Mouse (Mus musculus) gastrocnemius, adult 18-20 months (tissue): ENCODE data around the gene Chic2. TPM values are rescaled to one million over a fixed set of nuclear protein-coding genes. Genes with fewer than 3 reads are reported as not detected.

Source experiments
- DNase-seq: peaks from one replicate; pipeline ENCODE4 v3.0.0; 2021; ENCODE audit warnings: low spot score
- total RNA-seq, 2 experiments: library from RNA; stranded (reverse); gene quantifications; 2 replicates each; pipeline ENCODE4 v1.2.3; 2021

Gene Chic2
- total RNA-seq, 2 experiments from 2014 or later, result 10.3 to 12.3 TPM

- no peak for DNase-seq
Observed at GRCm38 (mm10) chr5:75070132-75070531, 25.6 kb upstream of the Chic2 start.

GRCm38 (mm10) chr5:75067125-75067756 lies 22.7 kb upstream of the Chic2 start:
- no peak for DNase-seq

- no peak for DNase-seq
Observed at GRCm38 (mm10) chr5:75066715-75067114, 22.1 kb upstream of the Chic2 start.

GRCm38 (mm10) chr5:75063177-75063576 lies 18.6 kb upstream of the Chic2 start:
- no peak for DNase-seq

- DNase-seq, result no peak
Observed at GRCm38 (mm10) chr5:75051109-75051508, 6.5 kb upstream of the Chic2 start.

GRCm38 (mm10) chr5:75046681-75047321 lies 2.2 kb upstream of the Chic2 start:
- DNase-seq, result peak; percentile 51

GRCm38 (mm10) chr5:75045371-75045770 lies 797 bp upstream of the Chic2 start:
- DNase-seq, result no peak

GRCm38 (mm10) chr5:75043621-75044301 lies 813 bp downstream of the Chic2 start:
- no peak for DNase-seq

- no peak for DNase-seq
Observed at GRCm38 (mm10) chr5:75043011-75043445, 1.5 kb downstream of the Chic2 start.

GRCm38 (mm10) chr5:75039307-75039706 lies 5.3 kb downstream of the Chic2 start:
- no peak for DNase-seq

- no peak for DNase-seq
Observed at GRCm38 (mm10) chr5:75035475-75035874, 9.1 kb downstream of the Chic2 start.

GRCm38 (mm10) chr5:75014768-75015167 lies 29.8 kb downstream of the Chic2 start:
- no peak for DNase-seq

- no peak for DNase-seq
Observed at GRCm38 (mm10) chr5:75012771-75013421, 31.7 kb downstream of the Chic2 start.

- no peak for DNase-seq
Observed at GRCm38 (mm10) chr5:75011985-75012738, 32.4 kb downstream of the Chic2 start.

GRCm38 (mm10) chr5:75004755-75005154 lies 39.8 kb downstream of the Chic2 start:
- no peak for DNase-seq

- DNase-seq, result no peak
Observed at GRCm38 (mm10) chr5:75002109-75002508, 42.5 kb downstream of the Chic2 start.

- DNase-seq, result no peak
Observed at GRCm38 (mm10) chr5:74998716-74999512, 45.7 kb downstream of the Chic2 start.

- DNase-seq, result no peak
Observed at GRCm38 (mm10) chr5:74994947-74995346, 49.6 kb downstream of the Chic2 start.

GRCm38 (mm10) chr5:74984101-74984500 lies 60.5 kb downstream of the Chic2 start:
- DNase-seq, result no peak

- DNase-seq, result no peak
Observed at GRCm38 (mm10) chr5:74980574-74980973, 64.0 kb downstream of the Chic2 start.

- DNase-seq, result no peak
Observed at GRCm38 (mm10) chr5:74980154-74980553, 64.4 kb downstream of the Chic2 start.
